Mouse (Mus musculus) cerebellum, adult 9-11 months (tissue): ENCODE measurements around the gene Pnldc1.
"Not testable (repeated sequence)": the region's sequence is repeated elsewhere in the genome, so short reads cannot be mapped to it uniquely, and the experiment has no call there.

Experiments
- DNase-seq: peaks from one replicate; pipeline ENCODE4 v3.0.0; 2022

Pnldc1 gene

DNA sequence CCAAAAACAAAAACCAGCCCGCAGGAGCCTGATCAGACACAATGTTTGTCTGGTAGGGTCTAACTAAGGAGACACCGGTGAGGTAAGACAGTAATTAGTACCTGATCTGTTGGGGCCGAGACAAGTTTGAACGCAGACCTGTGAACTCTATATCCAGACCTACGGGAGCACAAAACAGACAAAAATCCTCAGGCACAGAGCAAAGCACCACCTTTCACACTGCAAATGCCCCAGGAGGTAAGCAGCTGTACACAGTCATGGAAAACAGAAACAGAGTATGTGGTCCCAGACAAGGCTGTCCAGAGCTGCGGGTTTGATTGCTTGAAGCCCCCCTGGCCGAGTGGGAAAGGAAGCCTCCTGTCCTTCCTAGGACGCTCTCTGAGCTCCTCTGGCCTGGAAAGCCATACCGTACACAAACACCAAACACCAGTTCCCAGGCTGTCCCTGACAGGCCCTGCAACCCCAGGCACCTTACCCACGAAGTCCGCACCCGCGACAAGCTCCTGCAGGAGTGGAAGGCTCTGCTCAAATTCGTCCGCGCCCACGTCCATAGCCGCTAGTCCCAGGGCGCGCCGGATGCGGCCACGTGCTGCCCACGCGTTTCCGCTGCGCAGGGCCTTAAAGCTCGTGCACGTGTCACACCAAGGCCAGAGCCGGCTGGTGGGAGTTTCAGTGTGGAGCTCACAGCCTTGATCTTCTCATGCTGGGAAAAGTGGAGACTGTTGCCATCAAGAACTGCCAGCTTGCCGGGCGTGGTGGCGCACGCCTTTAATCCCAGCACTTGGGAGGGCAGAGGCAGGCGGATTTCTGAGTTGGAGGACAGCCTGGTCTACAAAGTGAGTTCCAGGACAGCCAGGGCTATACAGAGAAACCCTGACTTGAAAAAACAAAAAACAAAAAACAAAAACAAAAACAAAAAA, at the start of gene Pnldc1:
Gene Pnldc1, minus strand, starts transcription at position 870 of the 920 bp plus-strand sequence.
- DNase-seq, result no peak

DNA sequence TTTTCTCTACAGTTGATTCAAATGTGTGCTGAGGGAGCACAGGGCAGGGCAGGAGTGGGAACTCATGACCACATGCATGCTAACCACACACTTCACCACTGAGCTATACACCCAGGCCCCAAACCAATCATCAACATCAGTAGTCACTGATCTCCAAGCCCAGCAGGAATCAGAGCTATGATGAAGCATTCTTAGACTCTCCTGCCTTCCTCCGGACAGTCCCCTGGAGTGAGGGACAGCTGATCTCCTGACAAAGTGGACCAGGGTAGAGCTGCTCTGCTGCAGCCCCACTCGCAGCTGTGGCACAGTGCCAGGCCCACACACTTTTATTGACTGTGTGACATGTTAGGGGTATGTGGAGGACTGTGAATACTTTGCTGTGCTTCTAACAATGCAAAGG, 49.3 kb upstream of the Pnldc1 start:
- peak; percentile 42 for DNase-seq

DNA sequence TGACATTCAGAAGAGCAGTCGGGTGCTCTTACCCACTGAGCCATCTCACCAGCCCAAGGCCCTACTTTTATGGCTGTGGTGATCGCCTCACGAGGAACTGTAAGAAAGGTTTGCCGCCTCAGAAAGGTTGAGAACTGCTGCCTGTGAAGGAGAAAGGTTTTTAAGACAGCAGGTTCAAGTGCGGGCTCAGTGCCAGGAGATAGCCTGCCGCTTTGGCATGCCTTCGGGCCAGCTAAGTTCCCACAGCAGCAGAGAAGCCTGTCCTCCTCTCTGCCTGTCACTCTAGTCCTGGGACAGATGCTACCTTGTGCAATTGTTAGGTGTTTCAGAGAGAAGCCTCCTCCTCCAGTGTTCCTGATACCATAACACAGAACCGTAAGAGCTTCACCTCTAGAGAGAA, 46.6 kb upstream of the Pnldc1 start:
- DNase-seq, result peak; percentile 32

DNA sequence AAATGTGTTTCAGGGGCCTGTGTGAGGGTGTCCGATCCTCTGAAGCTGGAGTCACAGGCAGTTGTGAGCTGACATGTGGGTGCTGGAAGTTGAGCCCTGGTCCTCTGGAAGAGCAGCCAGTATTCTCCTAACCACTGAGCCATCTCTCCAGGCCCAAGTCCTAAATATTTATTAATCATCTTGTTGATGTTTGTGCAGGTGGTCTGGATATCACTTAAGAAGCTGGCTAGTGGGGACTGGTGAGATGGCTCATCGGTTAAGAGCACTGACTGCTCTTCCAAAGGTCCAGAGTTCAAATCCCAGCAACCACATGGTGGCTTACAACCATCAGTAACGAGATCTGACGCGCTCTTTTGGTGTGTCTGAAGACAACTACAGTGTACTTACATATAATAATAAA, 39.6 kb upstream of the Pnldc1 start:
- no peak for DNase-seq

DNA sequence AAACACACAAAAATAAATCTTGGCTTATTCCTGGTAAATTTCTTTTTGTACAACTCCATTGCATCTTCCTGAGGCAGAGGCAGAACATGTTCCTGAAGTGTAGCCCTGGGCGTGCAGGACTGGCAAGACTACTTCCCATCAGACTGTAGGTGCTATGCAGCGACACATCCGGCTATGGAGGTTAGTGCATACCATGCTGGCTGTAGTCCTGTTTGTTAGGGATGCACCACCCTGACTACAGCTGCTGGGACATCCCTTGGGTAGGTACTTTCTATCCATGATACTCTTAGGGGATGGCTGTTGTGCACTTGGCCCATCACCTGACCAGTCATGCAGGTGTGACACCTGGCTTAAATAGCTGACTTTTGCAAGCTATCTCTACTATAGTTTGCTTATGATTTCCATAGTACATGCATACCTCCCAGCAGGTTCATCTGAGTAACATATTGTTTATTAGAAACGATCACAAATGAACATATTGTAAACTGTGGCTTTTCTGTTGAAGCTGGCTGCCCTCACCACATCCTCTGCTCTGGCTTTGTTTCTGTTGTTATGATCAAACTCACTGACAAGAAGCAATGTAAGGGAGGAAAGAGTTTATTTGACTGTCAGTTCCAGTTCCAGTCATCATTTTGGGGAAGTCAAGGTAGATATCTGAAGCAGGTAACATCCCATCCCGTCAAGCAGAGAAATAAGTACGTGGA, 32.6 kb upstream of the Pnldc1 start:
- no peak for DNase-seq

DNA sequence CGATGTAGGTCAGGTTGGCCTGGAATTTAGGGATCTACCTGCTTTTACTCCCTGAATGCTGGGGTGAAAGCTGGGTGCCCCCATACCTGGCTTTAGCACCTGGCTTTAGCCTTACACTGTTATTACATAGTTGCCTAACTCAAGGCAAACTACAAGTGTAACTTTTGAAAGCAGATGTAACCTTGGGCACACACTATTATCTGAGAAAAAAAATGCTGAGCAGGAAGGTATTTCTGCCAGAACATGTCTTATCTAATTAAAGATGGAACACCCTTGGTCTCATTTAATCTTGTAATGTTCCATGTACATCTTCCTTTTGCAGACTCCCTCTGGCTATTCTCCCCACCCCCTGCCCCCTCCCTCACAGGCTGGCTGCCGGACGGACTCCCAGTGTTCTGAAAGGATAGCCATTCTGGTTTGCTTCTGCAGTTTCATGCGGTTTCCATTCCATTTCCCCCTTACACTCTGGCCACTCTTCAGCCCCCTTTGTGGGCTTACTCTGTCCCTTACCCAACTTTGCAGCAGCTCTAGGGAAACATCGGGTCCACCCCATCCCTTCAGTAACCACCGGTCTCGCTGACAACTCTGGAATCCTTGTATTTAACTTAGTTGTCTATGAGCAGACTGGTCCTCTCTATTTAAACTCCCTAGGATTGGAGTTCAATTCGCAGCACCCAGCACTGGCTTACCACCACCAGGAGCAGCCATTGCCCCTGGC, 31.7 kb upstream of the Pnldc1 start:
- no peak for DNase-seq

DNA sequence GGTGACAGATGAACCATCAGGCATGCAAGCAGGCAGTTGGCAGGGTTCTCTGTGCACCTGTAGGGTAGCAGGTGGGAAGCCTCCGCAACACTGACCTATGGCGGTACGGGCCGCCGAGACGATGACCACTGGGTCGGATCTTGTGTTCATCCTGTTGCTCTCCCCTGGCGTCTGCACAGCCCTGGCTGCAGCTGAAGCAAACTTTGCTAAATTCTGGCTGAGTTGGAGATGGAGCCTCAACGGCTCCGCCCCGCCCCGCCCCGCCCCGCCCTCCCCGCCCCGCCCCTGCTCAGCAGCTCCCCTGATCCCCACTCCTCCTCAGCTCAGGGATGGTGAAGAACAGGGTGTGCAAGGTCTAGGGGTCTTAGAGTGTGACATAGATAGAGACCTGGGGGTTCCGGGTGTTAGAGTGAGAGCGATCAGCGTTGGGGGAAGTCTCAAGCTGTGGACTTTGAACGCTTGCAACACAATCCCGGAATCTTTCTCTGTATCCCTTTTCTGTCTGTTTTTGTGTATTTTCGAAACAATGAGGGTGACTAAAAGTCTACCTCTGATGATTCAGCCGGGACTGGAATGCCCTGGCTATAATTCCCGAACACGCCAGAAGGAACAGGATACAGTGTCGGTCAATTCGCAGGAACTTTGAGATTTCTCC, 30.2 kb upstream of the Pnldc1 start, which contains the start of gene Acat3:
Gene Acat3, minus strand, starts transcription at position 450 of the 655 bp plus-strand sequence.
- peak; percentile 73 for DNase-seq

DNA sequence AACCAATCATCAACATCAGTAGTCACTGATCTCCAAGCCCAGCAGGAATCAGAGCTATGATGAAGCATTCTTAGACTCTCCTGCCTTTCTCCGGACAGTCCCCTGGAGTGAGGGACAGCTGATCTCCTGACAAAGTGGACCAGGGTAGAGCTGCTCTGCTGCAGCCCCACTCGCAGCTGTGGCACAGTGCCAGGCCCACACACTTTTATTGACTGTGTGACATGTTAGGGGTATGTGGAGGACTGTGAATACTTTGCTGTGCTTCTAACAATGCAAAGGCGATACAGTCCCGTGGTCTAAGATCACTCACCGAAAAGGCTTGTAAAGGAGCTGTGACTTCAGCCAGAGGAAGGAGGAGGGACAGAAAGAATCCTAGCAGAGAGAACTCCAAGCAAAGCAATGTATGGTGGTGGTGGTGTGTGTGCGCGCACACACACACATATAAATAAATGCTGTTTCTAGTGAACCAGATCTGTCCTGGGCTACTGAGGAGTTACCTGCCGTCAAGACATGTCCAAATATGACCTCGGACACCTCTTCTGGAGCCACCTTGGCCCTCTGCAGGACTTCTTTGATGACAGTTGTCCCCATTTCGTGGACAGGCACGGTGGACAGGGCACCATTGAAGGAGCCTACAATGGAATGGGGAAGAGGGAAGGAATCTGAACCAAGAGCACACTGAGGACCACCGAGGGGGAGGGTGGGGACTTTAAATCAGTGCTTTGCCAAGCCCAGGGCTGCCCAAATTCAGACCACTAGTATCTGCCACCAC, 29.5 kb upstream of the Pnldc1 start:
- DNase-seq, result not testable (repeated sequence)

DNA sequence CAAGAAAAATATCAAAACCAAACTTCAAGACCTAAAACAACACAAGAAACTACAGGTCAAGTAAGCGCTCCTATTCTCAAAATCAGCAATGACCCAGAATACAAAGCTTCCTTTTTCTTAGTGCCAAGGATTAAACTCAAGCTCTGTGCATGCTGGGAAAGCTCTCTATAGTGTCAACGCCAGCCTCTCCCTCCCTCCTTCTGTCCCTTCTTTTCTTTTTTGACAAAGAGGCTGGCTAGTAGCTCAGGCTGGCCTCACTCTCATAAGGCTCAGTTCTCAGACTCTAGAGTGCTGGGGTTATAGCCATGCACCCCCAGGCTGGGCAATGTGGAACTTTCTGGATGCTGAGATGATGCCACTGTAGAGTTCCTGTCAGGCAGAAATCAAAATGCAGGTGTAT, 28.0 kb upstream of the Pnldc1 start:
- DNase-seq, result no peak

DNA sequence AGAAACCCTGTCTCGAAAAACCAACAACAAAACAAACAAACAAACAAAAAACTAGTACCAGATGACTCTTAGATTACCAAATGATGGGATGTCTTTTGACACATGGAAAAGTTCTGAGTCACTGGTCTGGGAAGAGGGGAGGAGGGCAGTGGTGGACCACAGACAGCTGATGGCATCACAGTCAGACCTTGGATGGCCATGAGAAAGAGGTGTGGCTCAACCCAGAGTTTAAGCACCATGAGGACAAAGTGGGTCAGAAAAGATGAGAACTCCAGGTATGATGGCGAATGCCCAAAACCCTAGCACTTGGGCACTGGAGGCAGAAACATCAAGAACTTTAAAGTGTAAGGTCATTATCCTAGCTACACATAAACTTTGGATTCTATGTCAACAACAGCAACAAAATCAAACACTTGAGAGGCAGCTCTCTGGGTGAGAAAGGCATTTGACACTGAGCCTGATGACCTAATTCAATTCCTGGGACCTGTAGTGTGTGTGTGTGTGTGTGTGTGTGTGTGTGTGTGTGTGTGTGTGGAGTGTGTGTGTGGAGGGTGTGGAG, 27.5 kb upstream of the Pnldc1 start:
- no peak for DNase-seq

DNA sequence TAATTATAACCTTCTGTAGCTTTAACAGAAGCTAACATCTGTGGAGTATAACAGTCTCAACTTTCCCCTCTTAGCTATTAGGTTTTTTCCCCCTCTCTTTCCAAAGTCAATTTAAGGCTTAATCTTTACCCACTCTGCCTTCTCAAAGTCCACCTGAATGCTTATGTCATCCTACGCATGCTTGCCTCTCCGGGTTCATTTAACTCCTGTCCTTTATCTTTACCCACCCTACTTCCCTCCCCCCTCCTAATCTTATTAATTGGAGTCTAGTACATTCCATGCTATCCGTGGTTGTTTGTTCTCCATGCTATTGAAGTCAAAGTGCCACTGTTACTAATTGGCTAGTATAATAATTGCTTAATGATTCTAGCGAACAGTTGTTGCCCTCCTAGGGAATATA, 25.7 kb upstream of the Pnldc1 start:
- DNase-seq, result no peak

DNA sequence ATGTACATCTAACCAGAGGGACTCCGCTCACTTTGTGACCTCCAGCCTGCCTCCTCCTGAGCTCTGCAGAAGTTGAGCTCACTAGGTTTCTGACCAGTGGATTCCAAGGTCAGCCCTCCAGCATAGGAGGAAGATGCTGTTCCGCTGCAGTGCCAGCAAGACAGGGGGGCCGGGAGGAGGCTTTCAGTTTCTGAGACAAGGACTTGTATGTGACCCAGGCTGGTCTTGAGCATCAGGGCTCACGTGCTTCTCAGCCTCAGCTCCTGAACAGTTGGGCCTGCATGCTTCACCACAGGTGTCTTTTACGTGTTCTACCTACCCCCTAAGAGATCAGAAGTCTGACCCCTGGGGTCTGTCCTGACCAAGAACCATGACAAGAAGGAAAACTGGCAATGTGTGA, 21.5 kb upstream of the Pnldc1 start:
- DNase-seq, result not testable (repeated sequence)

DNA sequence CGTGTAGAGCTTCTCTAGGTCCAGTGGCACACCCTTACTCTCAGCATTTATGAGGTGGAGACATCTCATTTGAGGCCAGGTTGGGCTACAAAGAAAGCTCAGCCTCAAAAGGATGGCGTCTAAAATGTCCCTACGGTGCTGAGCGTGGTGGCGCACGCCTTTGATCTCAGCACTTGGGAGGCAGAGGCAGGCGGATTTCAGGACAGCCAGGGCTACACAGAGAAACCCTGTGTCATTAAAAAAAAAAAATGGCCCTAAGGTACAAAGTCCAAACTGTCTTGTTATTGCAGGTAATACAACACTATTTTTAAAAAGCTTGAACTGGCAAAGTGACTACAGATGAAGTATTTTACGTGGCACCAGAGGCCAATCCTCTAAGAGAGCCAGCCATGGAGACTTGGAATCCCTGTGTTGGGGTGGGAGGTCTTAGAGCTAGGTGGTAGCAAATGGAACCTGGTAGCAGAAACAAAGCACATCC, 15.7 kb upstream of the Pnldc1 start:
- DNase-seq, result no peak

DNA sequence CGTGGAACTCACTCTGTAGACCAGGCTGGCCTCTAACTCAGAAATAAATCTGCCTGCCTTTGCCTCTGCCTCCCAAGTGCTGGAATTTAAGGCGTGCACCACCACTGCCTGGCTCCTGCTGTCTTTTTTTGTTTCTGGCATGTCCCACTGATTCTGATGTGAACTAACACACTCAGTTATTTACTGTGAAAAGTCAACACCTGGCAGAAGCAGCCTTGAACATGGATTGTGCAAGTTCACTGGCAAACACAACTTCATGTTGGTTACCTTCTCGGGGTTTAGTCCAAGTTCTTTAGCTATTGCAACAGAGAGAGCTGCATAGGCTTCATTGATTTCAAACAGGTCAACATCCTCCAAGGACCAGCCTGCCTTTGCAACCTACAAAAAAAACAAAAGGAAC, 15.0 kb upstream of the Pnldc1 start:
- DNase-seq, result no peak

DNA sequence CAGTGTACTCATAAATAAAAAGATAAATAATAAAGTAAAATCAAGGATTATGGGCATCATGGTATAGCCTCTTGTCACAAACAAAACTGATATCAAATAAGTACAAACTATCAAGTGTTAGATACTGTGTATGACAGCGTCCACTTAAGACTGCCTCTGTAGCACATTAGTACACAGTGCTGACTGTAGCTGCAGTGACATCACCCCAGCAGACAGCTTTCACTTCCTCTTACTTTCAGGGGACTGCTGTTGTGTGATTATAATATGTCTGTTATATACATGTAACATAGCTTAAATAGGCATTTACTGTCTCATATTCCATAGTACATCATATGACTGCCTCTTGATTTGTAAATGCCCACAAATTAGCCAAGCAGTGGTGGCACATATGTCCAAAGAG, 11.0 kb upstream of the Pnldc1 start:
- DNase-seq, result no peak

DNA sequence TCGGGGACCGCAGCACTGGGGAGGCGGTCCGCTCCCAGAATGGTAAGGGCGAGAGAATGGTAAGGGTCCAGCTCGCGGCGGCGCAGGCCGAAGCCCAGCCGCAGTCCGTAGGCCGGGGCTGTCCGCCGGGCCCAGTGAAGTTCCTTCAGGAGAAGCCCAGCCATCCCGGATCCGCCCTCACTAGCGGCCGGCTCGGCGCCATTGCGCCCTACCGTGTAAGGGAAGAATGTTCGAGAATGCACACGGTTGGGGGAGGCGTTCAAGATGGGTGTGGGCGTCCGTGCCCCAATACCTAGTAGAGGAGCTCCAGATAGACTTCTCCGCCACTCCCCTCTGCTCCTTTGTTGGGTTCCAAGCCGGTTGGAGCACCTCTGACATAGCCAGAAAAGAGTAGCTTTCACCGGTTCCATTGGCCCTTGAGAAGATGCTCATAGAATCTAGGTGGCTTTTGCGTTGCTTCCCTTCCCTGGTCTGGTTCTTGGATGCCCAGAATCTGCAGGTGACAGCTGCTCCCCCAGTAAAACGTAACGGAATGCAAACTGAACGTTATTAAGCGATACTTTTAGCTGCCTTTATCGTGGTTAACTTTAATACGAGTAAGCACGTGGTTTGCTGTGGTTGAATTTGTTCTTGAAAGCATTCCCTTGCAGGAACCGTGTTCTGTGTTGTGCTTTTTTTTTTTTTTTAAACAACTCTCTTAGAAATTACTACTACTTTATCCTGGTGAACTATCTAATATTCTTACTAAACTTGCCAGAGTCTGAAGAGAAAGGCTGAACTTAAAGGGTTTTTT, 6.8 kb upstream of the Pnldc1 start:
- no peak for DNase-seq

DNA sequence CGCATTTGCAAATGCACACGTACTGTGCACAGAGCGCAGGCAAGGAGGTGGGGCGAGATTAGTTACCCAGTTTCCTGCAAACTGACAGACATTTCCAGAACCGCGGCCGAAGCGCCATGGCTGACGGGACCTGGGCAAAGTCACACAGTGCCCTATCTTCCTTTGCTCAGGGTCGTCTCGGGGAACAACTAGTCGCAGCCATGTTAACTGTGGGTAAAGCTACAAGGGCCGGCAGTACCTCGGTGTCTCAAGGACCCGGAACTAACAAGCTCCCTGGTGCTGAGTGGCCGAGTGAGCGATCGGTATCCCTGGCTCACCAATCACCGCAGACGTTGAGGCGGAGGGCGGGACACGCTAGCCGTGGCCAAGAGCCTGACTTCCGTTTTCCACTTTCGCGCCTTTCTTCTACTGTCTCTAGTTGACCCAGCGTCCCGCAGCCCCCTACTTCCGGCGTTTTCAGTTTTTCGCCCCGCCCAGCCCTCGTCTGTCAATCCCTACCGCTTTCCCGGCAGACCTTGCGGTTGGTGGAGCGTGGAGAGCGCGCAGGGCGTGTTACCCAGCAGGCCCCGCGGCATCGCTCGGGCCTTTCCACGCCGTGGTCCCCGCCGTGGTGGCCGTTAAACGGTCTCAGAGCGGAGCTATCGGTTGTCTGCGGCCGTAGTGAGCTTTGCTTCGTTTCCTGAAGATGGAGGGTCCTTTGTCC, 6.0 kb upstream of the Pnldc1 start, which contains the start of gene Mrpl18:
Gene Mrpl18, minus strand, starts transcription at position 465 of the 703 bp plus-strand sequence.
- DNase-seq, result peak; percentile 99

DNA sequence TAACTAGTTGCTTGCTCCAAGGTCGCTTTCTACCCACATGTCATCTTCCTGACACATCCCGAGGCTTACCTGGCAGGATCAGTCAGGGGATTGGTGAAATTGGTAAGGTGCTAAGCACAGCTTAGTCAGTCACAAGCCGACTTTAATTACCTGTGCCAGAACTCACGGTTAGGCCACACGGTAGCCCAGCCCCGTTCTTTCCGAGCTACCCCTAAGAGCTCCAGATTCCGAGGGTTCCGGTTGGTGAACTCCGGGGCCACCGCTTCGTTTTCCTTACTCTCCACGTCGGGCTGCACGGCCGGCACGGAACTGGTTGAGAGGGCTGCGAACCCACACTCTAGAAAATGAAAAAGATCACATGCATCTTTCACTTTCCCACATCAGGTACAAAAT, 5.5 kb upstream of the Pnldc1 start, which contains the start of gene Tcp1:
Gene Tcp1, plus strand, starts transcription at position 214 of the 393 bp plus-strand sequence.
- DNase-seq, result no peak

DNA sequence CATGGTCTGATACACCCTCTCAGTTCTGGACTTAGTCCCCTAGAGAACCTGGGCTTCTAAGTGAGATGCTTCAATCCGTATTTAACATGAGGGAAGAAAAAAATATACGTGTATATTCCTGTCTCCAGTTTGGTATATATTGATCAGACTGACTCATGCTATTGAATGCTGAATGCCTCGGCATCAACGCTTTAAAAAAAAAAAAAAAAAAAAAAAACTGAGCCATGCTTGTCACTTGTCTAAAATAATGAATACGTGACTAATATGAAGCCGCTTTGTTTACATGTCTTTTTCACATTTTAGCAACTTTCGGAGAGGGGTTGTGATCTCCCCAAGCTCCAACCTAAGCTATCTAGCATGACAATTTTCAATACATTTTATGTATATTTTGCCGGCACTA, 361 bp upstream of the Pnldc1 start:
- no peak for DNase-seq

DNA sequence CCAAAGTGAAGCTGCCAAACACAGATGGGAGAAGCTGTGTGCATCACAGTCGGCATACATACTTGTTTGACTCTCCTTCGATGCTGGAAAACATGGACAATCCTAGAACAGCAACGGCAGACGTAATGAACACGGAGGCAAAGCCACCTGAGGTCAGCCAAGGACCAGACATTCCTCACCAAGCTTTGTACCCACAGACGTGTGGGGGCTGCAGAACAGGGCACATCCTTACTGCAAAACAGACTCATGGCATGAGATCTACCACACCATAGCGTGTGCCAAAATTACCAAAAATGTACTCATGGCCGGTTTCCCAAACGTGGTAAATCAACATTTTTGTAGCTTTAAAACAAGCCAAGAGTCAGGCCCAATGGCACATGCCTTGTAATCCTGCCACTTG, 3.6 kb downstream of the Pnldc1 start:
- DNase-seq, result no peak
